Mouse (Mus musculus) thymus, postnatal 25 days (tissue): ENCODE measurements around the gene Stau1.
A peak's percentile ranks its signal among the peaks of the same experiment; 100 is the strongest.

Experiments used
- DNase-seq: peaks from one replicate; pipeline ENCODE4 v3.0.0; 2022

Gene Stau1

DNA sequence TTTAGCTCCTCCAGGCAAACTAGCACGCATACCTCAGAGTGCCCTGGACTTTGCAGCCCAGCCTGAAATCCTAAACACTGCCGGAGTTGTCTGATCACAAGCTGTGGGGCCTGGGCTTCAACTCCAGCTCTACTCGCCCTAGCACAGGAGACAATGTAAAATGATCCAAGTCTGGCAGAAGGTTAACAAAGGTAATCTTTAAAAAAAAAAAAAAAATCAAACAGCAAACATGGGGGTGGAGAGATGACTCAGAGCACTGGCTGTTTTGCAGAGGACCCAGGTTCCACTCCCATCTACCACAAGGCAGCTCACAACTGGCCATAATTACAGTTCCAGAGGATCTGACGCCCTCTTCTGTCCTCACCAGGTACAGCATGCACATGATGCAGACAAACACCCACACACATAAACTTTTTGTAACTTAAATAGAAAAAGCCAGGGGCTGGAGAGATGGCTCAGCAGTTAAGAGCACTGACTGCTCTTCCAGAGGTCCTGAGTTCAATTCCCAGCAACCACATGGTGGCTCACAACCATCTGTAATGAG, 12.7 kb downstream of the Stau1 start:
- DNase-seq: no peak

DNA sequence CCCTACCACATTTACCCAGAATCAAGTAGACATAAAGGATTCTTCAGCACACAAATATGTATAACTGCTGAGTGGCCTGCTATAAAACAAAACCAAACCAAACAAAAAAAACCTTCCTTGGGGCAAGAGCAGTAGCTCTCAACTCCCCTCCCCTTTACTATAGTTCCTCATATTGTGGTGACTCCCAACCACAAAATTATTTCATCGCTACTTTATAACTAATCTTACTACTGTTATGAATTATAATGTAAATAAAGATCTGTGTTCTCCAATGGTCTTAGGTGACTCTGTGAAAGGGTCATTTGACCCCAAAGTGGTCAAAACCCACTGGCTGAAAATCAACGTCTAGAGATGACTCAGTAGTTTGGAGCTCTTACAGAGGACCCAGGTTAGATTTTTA, 15.9 kb downstream of the Stau1 start:
- DNase-seq: no peak

DNA sequence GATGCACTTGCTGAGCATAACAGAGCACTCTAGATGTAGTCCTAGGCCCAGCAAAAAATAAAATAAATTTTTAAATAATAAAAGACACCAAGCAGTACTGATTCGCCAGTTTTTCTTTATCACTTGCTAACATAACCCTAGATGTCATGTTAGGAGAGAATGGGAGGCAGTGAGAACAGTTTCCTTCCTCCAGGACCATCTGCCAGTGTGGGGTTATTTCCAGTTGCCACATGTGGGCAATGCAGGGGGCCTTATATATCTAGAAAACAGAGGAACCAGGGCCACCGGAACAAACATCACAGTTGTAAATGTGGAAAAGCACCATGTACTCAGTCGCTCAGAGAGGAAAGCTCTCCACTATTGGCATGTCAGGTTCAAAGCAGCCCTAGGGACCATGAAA, 18.6 kb downstream of the Stau1 start:
- DNase-seq: no peak

DNA sequence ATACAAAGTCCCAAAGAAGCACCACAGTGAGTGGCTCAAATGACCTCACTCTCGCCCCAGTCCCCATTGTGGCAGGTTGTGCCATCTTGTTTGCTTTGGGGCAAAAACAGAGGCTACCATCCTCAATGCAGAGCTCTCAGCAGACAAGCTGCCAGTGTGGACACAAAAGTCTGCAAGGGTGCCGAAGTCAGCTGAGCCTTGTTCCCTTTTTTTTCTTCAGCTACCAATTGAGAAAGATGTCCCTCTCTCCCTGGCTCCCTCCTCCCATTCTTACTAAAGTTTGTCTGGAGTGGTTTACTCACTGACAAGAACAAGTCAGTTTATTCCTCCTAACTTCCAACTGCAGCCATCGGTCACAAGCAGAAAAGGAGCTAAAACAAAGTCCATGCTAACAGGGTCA, 19.7 kb downstream of the Stau1 start:
- no peak for DNase-seq

DNA sequence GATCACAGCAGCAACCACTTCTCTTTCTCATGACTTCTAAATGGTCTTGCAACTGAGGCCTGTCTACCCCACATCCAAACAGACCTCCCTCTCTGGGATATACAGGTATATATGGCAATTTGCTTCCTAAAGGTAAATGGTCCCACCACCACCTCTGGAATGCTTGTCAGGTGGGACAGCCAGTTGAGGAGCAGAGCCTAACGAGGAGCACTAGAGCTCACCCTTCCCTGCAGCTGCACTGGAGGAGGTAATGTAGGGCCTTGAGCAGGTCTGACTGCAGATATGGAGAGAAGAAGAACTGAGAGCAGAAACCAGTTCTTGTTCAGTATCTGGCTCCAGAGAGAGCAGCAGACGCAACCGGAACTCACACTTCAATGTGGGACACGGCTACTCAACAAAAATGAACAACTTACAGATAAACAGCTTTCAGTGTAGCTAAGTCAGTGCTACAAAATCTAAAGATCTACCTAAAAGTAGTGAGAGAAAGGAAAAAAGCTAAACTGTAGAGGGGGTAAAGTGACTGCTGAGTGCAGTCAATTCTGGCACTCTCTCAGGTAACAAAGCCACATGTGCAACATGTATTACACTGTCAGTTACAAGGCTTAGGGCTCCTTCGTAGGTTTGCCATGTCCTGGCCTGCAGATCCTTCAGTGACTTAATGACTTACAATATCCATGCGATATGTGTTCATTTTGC, 21.8 kb downstream of the Stau1 start:
- no peak for DNase-seq

DNA sequence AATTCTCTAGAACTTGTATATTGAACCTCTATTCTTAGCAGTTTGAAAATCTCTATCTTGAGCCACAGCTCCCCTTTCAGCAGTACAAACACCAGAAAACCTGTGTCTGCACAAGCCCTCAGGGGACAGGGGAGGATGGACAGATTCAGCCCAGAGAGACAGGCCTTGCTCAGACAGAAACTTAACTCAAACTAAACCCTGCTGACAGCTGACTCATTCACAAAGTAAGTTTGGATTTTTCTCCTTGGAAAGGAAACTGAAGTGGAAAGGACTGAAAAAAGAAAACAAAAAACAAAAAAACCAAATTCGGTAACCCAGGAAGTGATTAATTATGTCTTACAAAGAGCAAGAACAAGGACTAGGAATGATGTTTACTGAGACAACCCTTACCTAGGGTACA, 22.9 kb downstream of the Stau1 start:
- DNase-seq: no peak

DNA sequence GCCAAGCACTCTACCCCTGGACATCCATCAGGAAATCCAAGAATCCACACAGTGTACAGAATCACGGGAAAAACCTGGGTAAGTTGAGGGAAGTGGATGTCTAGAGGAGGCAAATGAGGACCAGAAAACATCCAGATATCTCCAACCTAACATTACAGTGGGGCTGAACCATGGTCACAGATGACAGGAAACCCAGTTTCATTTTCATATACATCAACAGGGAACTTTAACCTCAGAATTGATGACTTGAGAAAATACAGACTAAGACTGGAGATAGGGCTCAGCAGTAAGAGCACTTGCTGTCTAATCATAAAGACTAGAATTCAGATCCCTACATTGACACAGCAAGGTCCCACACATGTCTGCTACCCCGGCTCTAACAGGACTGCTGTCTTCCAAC, 31.3 kb downstream of the Stau1 start:
- DNase-seq: no peak

DNA sequence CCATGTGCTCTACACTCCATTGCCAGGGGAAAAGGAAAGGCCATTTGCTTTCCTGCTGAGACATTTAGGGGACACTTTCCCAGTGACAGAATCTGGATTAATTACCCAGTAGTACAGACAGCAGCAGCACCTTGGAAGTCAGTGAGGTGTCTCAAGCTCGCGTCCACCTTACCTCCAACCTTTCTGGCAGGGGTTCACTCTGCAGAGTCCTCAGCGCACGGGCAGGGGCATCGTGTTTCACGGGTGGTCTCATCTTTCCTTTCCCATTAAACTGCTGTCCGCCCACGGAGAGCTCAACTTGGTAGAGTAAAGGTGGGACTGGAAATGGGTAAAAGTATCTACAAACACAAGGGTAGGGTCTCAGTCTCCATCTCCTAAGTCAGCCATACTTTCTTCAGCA, 32.8 kb downstream of the Stau1 start:
- no peak for DNase-seq

DNA sequence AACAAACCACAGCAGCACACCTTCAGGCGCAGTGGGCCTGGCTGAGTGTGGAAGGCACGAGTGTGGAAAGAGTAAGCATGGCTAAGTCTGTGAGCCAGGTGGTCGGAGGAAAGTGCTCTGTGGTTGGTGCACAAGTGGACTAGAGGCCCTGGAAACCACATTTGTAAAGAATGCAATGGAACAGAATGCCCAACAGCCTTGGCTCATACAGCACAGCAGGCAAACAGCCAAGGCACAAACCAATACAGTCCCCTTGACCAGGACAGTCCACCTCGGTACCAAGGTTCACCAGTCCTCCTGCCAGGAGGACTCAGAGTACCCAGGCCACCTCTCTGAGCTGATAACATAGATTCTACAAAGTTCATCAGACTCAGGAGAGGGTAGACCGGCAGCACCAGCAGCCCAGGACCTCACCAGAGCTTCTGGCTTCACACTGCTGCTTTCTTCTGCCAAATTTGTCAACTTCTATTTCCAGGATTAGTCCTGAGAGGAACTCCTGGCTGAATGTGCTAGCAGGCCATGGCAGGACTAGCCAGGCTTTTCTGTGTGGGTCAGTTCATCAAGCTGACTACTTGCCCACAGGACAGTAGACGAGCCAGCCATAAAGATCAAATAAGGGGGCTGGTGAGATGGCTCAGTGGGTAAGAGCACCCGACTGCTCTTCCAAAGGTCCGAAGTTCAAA, 35.3 kb downstream of the Stau1 start:
- no peak for DNase-seq

DNA sequence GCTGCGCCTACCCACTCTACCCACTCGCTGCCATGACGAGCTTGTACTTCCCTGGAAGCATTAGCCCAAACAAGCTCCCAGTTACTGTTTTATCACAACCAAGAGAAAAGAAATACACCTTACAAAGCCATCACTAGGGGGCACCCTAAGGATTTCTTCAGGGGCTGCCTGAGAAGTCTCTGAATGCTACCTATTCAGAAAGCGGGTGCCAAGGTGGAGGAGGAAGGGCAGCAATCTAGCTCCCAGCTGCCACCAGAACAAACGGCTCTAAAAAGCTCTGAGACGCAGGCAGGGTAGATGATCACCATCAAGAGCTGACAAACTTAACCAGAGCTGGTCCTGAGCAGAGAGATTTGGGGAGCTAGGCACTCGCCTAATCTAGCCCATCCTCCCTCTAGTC, 39.3 kb downstream of the Stau1 start:
- peak; percentile 57 for DNase-seq

DNA sequence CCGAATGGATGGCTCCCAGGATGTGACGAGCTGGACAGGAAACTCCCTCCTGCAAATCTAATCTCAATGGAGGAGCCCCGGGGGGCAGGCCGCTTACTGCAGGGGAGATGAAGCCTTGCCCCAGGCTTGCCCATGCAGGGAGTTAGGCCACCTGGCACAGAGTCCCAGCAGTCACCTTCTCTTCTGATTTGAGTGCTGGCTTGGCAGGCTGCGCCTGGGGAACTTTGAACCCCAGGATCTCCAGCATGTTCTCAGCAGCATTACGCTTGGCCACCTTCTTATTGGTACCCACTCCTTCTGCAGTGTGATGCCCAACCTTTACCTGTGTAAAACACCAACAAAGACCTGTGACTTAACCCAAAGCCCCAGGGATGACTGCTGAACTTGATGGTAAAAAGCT, 43.9 kb downstream of the Stau1 start:
- DNase-seq: no peak

DNA sequence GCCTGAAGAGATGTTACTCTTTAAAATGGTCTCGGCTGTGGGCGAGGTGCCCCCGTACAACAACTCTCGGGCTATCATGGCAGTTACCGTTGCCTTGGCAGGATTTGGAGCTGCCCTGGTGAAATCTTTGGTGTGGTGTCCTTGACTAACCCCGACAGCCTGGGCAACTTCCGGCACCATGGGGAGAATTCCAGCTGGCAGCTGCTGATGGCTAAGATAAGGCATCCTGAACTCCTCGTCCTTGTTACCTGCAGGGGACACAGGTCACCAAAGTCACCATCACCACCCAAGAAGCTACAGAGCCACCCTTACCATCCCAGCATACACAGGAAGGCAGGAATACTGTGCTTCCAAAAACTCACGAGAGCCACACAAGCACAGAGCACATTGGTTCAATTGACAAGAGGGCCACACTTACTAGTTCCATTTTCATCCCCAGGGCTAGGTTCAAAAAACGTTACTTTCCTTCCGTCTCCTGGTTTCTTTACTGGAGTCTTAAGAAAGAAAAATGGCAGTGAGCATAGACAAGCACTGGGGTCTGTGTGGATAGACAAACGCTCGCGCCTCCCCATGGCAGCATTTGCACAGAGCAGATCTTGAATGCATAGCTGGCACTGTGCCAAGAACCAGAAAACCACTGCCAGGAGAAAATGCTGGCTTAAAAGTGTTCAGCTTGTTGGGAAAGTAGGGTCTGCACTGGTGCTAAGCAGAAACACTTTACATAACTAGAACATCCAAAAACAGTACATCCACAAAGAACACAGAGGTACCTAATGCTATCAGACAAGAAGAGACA, 45.0 kb downstream of the Stau1 start:
- DNase-seq: no peak

DNA sequence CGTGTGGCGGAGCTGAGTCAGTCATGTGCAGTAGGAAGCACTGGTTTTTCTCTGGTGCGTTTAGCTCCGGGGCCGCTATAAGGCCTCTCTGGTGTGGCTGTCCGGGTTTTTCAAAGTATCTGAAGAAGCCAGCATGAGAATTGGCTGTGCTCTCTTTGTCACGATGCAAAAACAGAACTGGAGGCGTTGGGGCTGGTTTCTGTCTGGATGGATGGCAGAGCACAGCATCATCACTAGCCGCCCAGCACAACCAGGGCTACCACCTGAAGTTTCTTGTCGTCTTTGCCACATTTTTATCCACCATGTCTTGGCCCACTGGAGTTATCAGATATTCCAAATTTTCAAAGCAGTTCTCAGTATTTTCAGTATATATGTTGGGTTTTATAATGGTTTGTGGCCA, 47.2 kb downstream of the Stau1 start:
- no peak for DNase-seq

DNA sequence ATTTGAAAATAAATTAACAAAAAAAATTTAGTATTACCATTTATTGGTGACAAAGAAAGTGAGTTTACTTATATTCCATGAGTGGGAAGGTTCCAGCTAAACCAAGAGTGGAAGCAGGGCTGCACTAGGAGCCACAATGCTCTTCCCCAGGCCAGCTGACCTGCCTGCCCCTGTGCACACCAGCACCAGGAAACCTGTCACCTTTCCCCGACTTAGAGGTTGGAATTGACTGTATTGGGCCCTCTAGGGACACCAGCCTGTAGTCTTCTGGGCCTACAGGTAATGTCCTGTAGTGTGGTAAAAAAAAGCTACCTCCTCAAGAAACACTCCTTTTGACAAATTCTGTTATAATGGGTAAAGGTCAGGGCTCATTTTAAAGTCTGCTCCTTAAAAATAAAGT, 47.9 kb downstream of the Stau1 start:
- DNase-seq: no peak

DNA sequence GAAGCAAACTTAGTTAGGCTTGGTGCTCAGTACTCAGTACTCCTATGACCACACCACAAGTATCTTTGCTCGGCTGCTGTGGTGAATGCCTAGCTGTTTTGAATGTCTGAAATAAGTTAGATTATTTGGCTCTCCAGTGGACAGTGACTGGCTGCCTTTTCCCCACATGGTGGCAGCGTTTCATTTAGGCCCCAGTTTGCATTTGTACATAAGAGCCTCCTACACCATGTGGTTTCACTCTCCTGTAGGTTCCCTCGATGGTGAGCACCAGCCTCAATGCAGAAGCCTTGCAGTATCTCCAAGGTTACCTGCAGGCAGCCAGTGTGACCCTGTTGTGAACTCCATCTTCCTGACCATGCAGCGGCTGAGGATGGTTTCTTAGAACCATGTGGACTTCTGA, 50.6 kb downstream of the Stau1 start:
- peak; percentile 25 for DNase-seq

DNA sequence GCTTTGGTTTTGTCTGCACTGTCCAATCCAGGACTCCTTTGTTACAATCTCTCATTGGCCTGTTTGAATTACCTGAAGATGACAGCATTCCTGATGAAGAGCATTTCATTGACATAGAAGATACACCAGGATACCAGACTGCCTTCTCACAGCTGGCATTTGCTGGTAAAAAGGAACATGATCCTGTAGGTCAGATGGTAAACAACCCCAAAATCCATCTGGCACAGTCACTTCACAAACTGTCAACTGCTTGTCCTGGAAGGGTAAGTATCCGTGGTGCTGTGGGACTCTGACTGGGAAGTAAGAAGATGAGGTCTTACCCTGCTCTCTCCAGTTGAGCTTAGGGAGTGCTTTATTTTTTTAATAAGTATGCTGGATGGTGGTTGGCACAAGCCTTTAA, 51.8 kb downstream of the Stau1 start:
- DNase-seq: no peak

DNA sequence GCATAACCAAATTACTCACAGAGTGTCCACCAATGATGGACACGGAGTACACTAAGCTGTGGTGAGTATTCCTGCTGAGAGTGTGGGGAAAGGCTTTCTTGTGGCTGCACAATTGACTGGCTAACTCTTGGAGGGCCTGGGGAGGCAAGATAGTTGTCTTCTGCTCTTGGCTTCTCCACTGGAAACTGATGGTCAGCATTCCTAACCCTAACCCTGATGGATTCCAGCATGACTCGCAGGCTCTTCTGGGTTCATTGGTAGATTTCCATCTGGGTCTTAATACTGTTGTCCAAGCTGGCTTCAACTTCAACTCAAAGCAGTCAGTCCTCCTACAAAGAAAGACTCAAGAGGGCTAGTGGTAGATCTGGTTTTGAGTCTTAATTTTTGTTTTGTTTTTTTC, 53.0 kb downstream of the Stau1 start:
- no peak for DNase-seq

DNA sequence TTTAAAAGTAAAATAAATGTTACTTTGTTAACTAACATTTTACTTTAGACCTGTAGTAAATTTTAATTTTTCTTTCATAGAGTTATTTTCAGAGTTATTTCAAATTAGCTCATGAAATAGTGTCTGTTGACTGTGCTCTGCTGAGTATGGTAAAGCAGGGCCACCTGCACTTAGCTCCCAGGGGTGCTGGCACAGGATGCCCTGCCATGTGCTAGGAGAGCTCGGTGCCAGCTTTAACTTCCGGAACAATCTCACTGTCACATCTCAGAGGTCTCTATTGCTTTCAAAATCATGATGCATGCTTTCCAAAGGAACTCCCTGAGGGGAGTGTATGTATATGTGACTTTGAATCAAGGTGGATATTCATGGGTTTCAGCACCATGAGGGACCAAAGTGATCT, 59.9 kb downstream of the Stau1 start:
- DNase-seq: no peak

DNA sequence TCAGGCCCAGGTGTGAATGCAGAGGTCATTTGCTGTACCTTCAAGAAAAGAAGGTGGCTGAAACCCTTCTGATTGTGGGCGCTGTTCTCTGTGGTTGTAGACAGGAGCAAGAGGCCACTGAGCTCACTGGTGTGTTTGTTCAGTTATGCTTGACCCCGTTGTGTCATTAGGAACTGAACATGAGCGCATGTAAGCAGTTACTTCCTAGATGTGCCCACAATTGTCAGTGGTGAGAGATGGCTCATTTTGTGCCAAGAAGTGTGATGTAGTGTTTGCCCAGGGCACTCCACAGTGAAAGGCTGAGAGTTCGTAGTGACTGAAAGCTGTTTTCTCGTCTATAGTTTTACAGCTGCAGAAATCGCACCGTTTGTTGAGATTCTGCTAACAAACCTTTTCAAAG, 60.5 kb downstream of the Stau1 start:
- no peak for DNase-seq

DNA sequence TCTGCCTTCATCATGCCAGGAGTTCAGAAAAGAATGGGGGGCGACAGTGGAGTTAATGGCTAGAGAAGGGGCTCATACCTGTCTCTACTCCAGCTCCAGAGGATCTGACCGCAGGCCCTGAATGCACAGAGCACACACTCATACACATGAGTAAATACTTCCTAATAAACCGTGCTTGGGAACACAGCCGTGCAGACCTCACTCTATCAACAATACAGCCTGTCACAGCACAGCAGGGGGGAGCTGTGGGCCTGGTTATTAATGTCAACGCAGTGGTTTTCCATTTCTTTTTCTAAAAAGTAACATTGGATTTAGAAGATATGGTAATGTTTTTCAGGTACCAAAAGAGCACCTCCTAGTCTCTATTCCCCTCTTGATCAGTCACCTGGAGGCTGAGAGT, 61.7 kb downstream of the Stau1 start:
- DNase-seq: no peak

DNA sequence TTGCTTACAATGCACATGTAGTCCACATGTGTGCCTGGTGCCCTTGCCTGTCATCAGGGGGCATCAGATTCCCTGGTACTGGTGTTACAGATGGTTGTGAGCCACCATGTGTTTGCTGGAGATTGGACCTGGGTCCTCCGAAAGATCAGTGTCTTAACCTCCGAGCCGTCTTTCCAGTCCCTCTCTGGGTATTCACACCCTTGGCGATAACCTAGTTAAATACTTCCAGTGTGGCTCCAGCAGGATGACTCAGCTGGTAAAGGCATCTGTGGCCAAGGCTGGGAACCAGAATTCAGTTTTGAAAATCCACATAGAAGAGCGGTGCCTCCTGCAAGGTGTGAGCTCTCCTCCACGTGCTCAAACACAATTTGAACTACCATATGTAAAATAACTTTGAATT, 62.2 kb downstream of the Stau1 start:
- DNase-seq: no peak

DNA sequence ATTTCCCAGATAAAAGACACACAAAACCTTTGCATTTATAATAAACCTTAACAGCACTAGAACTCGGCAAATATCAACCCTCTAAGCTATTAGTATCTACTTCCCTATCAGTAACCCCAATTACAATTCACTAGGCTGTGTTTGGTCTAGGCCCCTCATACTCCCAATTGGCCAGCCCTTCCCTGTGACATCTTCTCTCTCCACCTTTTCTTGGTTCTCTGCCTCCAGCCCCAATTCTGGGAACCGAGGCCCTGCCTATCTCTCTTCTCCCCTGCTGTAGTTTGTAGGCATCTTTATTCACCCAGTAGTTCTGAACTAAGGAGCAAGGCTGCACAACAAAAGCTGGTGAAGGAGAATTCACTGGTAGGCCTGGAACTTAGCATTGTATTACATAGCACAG, 72.1 kb downstream of the Stau1 start:
- DNase-seq: no peak

DNA sequence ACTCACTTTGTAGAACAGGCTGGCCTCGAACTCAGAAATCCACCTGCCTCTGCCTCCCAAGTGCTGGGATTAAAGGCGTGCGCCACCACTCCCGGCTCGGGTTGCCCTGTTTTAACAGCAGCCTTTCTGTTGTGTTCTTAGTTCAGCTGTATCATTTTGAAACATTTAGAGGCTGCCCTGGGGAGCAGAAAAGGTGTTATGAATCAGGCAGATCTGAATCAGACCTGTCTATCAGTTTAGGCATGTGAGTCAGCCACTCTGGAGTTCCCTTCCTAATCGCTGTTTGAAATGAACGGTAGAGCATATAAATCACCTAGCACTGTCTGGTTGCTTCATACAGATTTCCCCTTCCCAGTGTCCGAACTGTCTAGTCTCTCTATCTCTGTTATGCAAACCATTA, 85.6 kb downstream of the Stau1 start:
- DNase-seq: no peak

DNA sequence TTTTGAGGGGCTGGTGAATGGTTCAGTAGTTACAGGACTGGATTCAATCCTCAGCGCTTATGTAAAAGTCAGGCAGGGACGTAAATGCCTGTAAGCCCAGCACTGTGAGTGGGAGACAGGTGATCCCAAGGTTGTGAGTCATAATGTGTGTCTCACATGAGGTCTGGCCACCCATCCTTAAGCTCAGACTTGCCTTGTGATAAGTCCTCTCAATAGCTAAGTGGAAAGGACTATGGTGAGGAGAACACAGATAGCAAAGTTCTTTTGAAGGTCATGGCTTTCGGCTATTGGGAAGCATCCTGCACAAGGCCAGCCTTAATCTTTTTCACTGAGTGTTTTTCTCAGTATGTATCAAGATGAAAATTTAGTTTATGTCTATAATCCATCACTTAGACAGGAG, 86.4 kb downstream of the Stau1 start:
- DNase-seq: no peak
